Mouse (Mus musculus) kidney, postnatal 0 days (tissue): ENCODE results near the gene Thsd1. TPM values are rescaled to one million over a fixed set of nuclear protein-coding genes. Genes with fewer than 3 reads are reported as not detected.

ENCODE experiments used
- ATAC-seq: fragments of 200-750 bp; cut with Nextera tagmentation; replicated peaks from 2 replicates; pipeline ENCODE4 v1.8.0; 2017; ENCODE audit warnings: low read depth, moderate number of reproducible peaks, moderate TSS enrichment, moderate library complexity; ENCODE audit not compliant: low FRiP score
- DNase-seq: peaks from one replicate; pipeline ENCODE4 v3.0.0-alpha.2; 2016; ENCODE audit warnings: low spot score
- H3K27ac ChIP-seq: fragments of 300-500 bp; sonication (generic); 2 replicates; pipeline ENCODE4 v1.5.1; 2014; ENCODE audit warnings: mild to moderate bottlenecking
- H3K27me3 ChIP-seq: fragments of 300-500 bp; sonication (generic); 2 replicates; pipeline ENCODE4 v1.6.1; 2014; ENCODE audit warnings: low read length, mixed read lengths; ENCODE audit not compliant: insufficient read depth
- H3K36me3 ChIP-seq: fragments of 300-500 bp; sonication (generic); 2 replicates; pipeline ENCODE4 v1.6.1; 2014; ENCODE audit warnings: low read length, mixed read lengths; ENCODE audit not compliant: insufficient read depth
- H3K4me1 ChIP-seq: fragments of 300-500 bp; sonication (generic); replicated peaks from 2 replicates; pipeline ENCODE4 v1.6.1; 2014; ENCODE audit warnings: antibody characterized with exemption, low read length, mixed read lengths; ENCODE audit not compliant: insufficient read depth
- H3K4me2 ChIP-seq: fragments of 300-500 bp; sonication (generic); 2 replicates; pipeline ENCODE4 v1.6.1; 2014; ENCODE audit warnings: mild to moderate bottlenecking, low read length, moderate library complexity, mixed read lengths
- H3K4me3 ChIP-seq: fragments of 300-500 bp; sonication (generic); replicated peaks from 2 replicates; pipeline ENCODE4 v1.5.1; 2014; ENCODE audit warnings: low read depth, low read length
- H3K9ac ChIP-seq: fragments of 300-500 bp; sonication (generic); 2 replicates; pipeline ENCODE4 v1.6.1; 2014; ENCODE audit warnings: low read depth, low read length
- H3K9me3 ChIP-seq: fragments of 300-500 bp; sonication (generic); replicated peaks from 2 replicates; pipeline ENCODE4 v1.6.1; 2016; ENCODE audit warnings: low read length, inconsistent platforms, mixed read lengths
- CTCF ChIP-seq: IDR thresholded peaks from 2 replicates; pipeline ENCODE4 v1.5.1; 2016; ENCODE audit warnings: antibody characterized with exemption, low read depth, mild to moderate bottlenecking, moderate library complexity
- WGBS: fragments of 180-500 bp; shearing (Covaris S2); extraction: QIAGEN DNeasy Blood & Tissue Kit; methylation state at CpG from one replicate; pipeline ENCODE4 v1.1.7; 2014; 5-methylcytosine and 5-hydroxymethylcytosine counted together
- polyA plus RNA-seq: library from polyadenylated mRNA; unstranded; fragments of >200 nt; fragmentation: Nextera tagmentation; extraction: Ambion mirVana; gene quantifications from 2 replicates; pipeline ENCODE4 v1.2.1, GENCODE M21; 2015

Gene Thsd1
- polyA plus RNA-seq, 1 experiment from 2014 or later = 10.1 TPM

GRCm38 (mm10) chr8:22242986-22243385 lies 15.9 kb downstream of the Thsd1 start:
- ATAC-seq = no peak
- WGBS = 88% methylated on average over 9 of the region's 9 CpGs
- DNase-seq = no peak
- H3K27me3 ChIP-seq = no peaks in the 10 kb centered on the region
- H3K4me1 ChIP-seq = no peaks in the 10 kb centered on the region
- no peak overlapping the region for H3K4me3 ChIP-seq
- no peaks in the 10 kb centered on the region for H3K36me3 ChIP-seq
- H3K9ac ChIP-seq = no peak overlapping the region
- H3K4me2 ChIP-seq = no peak overlapping the region
- no peak for TF ChIP-seq CTCF
- no peak overlapping the region for H3K27ac ChIP-seq
- H3K9me3 ChIP-seq = no peaks in the 10 kb centered on the region

DNA sequence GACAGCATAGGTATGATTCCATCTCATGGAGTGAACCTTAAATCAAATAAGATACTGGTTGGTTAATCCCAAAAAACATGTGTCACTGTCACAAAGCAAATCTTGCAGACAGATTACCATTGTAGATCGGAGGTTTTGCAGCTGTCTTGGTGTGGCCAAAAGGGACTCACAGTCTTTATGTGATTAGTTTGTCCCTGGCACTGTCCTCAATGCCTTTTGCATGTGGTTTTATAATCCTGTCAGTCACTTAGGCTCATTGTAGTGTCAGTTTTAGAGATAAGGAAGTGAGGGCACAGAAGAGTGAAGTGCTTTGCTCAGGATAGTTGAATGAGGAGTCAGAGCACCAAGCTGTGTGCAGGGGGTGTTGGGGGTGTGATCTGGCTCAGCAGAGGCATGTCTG lies 18.6 kb downstream of the Thsd1 start:
- Histone ChIP-seq H3K4me3 (no peak overlapping the region), H3K36me3 (no peaks in the 10 kb centered on the region), H3K27ac (no peak overlapping the region), H3K27me3 (no peaks in the 10 kb centered on the region), H3K9ac (no peak overlapping the region), H3K9me3 (no peaks in the 10 kb centered on the region), H3K4me2 (no peak overlapping the region), H3K4me1 (no peaks in the 10 kb centered on the region)
- 72% methylated on average over 1 of the region's 1 CpGs for WGBS
- DNase-seq (no peak), ATAC-seq (no peak)
- TF ChIP-seq CTCF = no peak

GRCm38 (mm10) chr8:22247956-22248355 lies 20.8 kb downstream of the Thsd1 start:
- H3K27me3 ChIP-seq = no peaks in the 10 kb centered on the region
- no peak overlapping the region for H3K9ac ChIP-seq
- H3K9me3 ChIP-seq = no peaks in the 10 kb centered on the region
- ATAC-seq = no peak
- H3K4me2 ChIP-seq = no peak overlapping the region
- H3K4me1 ChIP-seq = no peaks in the 10 kb centered on the region
- WGBS = 90% methylated on average over 12 of the region's 12 CpGs
- no peak for TF ChIP-seq CTCF
- H3K4me3 ChIP-seq = no peak overlapping the region
- H3K27ac ChIP-seq = no peak overlapping the region
- H3K36me3 ChIP-seq = no peaks in the 10 kb centered on the region
- DNase-seq = no peak

DNA sequence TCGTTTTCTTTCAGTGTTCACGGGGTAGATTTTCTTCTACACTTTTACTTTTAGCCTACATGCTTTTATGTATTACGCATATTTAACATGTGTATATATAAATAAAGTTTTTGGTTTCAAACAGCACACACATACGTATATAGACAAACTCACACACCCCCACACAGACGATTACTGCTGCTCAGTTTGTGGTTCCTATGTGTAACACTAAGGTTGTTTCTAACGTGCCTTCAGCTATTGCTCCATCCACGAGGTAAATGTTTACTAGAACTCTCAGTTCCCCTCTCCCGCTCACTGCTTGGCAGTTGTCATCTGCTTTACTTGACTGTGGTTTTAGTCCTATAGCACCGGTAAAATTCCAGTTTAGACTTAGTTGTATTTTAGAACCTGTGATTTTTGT lies 22.0 kb downstream of the Thsd1 start:
- Histone ChIP-seq H3K9ac (no peak overlapping the region), H3K27ac (no peak overlapping the region), H3K4me3 (no peak overlapping the region), H3K9me3 (no peaks in the 10 kb centered on the region), H3K27me3 (no peaks in the 10 kb centered on the region), H3K36me3 (no peaks in the 10 kb centered on the region), H3K4me1 (no peaks in the 10 kb centered on the region), H3K4me2 (no peak overlapping the region)
- DNase-seq (no peak), ATAC-seq (no peak)
- no peak for TF ChIP-seq CTCF
- 72% methylated on average over 9 of the region's 9 CpGs for WGBS

- H3K4me3 ChIP-seq = no peak overlapping the region
- no peak for TF ChIP-seq CTCF
- H3K4me2 ChIP-seq = no peak overlapping the region
- no peaks in the 10 kb centered on the region for H3K27me3 ChIP-seq
- DNase-seq (no peak), ATAC-seq (no peak)
- 87% methylated on average over 18 of the region's 18 CpGs for WGBS
- H3K27ac ChIP-seq = no peak overlapping the region
- no peaks in the 10 kb centered on the region for H3K4me1 ChIP-seq
- no peaks in the 10 kb centered on the region for H3K9me3 ChIP-seq
- H3K36me3 ChIP-seq = no peaks in the 10 kb centered on the region
- no peak overlapping the region for H3K9ac ChIP-seq
Observed at GRCm38 (mm10) chr8:22258946-22259450, 31.9 kb downstream of the Thsd1 start.

DNA sequence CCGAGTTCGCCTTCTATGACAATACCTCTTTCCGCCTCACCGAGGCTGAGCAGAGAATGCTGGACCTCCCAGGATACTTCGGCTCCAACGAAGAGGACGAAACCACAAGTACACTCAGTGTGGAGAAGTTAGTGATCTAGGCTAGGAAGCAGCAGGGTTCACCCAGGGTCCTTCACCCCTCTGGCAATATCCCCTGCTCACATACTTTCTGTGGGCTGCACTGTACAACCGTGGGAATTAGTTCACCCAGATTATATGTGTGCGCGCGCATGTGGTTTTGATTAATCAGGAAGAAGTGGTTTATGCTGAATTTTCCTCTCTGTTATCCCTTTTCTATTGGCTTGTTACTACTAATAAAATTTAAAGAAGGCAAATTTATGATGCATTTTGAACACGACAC lies 32.4 kb downstream of the Thsd1 start:
- no peaks in the 10 kb centered on the region for H3K36me3 ChIP-seq
- no peaks in the 10 kb centered on the region for H3K4me1 ChIP-seq
- DNase-seq (peak; percentile 40), ATAC-seq (no peak; the same call in 1 of the 2 replicates)
- H3K9me3 ChIP-seq = no peaks in the 10 kb centered on the region
- H3K4me2 ChIP-seq = no peak overlapping the region
- 77% methylated on average over 12 of the region's 12 CpGs for WGBS
- H3K27ac ChIP-seq = no peak overlapping the region
- no peak for TF ChIP-seq CTCF
- no peak overlapping the region for H3K4me3 ChIP-seq
- H3K9ac ChIP-seq = no peak overlapping the region
- H3K27me3 ChIP-seq = no peaks in the 10 kb centered on the region

GRCm38 (mm10) chr8:22260091-22260722 lies 33.1 kb downstream of the Thsd1 start:
- peak; percentile 42 for DNase-seq
- Histone ChIP-seq H3K36me3 (no peaks in the 10 kb centered on the region), H3K27me3 (no peaks in the 10 kb centered on the region), H3K27ac (no peak overlapping the region), H3K4me2 (no peak overlapping the region), H3K4me1 (no peaks in the 10 kb centered on the region), H3K9me3 (no peaks in the 10 kb centered on the region), H3K9ac (no peak overlapping the region), H3K4me3 (no peak overlapping the region)
- 38% methylated on average over 9 of the region's 9 CpGs for WGBS
- no peak for TF ChIP-seq CTCF
- ATAC-seq = no peak
